In genomic region chr11:117263096-117263808, GRCm38 (mm10) we compare ENCODE assay signal across 8 mouse cellular contexts.
DNase-seq lines count a peak whose midpoint lies in the region; ATAC-seq lines count a peak whose summit lies in the region.
"Had no signal": no experiment of that assay in that cellular context is flagged by ENCODE, and none has a peak within 500 bp of the region (broad histone marks: within the 10 kb centered on the region; RNA-seq: fewer than 3 reads in every experiment).

No protein-coding gene starts in this region.

- peak overlapping the region; percentile 41 for H3K27ac ChIP-seq in embryonic facial prominence, embryonic 14.5 days (replicated peaks; ENCODE audit: low read depth, low read length)
- H3K27ac ChIP-seq in midbrain, embryonic 16.5 days (ENCODE audit: low read length) = no peak overlapping the region
- H3K27ac ChIP-seq: forebrain, embryonic 13.5 days had no signal

- H3K36me3 ChIP-seq in embryonic facial prominence, embryonic 14.5 days (ENCODE audit: control insufficient read depth, insufficient read depth, low read length) = no peaks in the 10 kb centered on the region
- no peaks in the 10 kb centered on the region for H3K36me3 ChIP-seq in midbrain, embryonic 16.5 days (ENCODE audit: control insufficient read depth, insufficient read depth, low read length)

- peaks cover 33% of the 10 kb centered on the region for H3K4me1 ChIP-seq in embryonic facial prominence, embryonic 14.5 days (ENCODE audit: control insufficient read depth, insufficient read depth, low read length)
- peaks cover 22% of the 10 kb centered on the region for H3K4me1 ChIP-seq in midbrain, embryonic 16.5 days (ENCODE audit: control insufficient read depth, insufficient read depth, low read length)

- no peaks in the 10 kb centered on the region for H3K9me3 ChIP-seq in embryonic facial prominence, embryonic 14.5 days (ENCODE audit: control insufficient read depth, low read length)
- H3K9me3 ChIP-seq in midbrain, embryonic 16.5 days (replicated peaks; ENCODE audit: control insufficient read depth, low read length, poor library complexity, severe bottlenecking) = no peaks in the 10 kb centered on the region
- H3K9me3 ChIP-seq: forebrain, embryonic 13.5 days had no signal

- H3K4me2 ChIP-seq in embryonic facial prominence, embryonic 14.5 days (ENCODE audit: low read depth, low read length) = no peak overlapping the region
- H3K4me2 ChIP-seq in midbrain, embryonic 16.5 days (ENCODE audit: low read length) = no peak overlapping the region
- H3K4me2 ChIP-seq: forebrain, embryonic 13.5 days had no signal

- H3K4me3 ChIP-seq in embryonic facial prominence, embryonic 14.5 days (ENCODE audit: low read depth, low read length) = no peak overlapping the region
- H3K4me3 ChIP-seq in midbrain, embryonic 16.5 days (ENCODE audit: low read depth, low read length) = no peak overlapping the region
- H3K4me3 ChIP-seq: forebrain, embryonic 13.5 days had no signal

- DNase-seq in retina, postnatal 1 day = peak; percentile 53
- no peak for DNase-seq in retina, embryonic 14.5 days (ENCODE audit: low spot score)
- no peak for DNase-seq in embryonic facial prominence, embryonic 14.5 days (ENCODE audit: low spot score)
- peak; percentile 76 for DNase-seq in kidney, adult 9 months
- DNase-seq in yolk sac, embryonic 10.5 days (ENCODE audit: low spot score) = peak; percentile 80
- DNase-seq in MN1 (ENCODE audit: low spot score) = no peak

- WGBS in embryonic facial prominence, embryonic 14.5 days = 48% methylated on average over 9 of the region's 9 CpGs
- 56% methylated on average over 9 of the region's 9 CpGs for WGBS in midbrain, embryonic 16.5 days

- H3K9ac ChIP-seq in embryonic facial prominence, embryonic 14.5 days (ENCODE audit: low read depth, low read length) = no peak overlapping the region
- H3K9ac ChIP-seq in midbrain, embryonic 16.5 days (ENCODE audit: low read depth, low read length) = no peak overlapping the region
- H3K9ac ChIP-seq: forebrain, embryonic 13.5 days had no signal

- H3K27me3 ChIP-seq in embryonic facial prominence, embryonic 14.5 days (replicated peaks; ENCODE audit: control insufficient read depth, insufficient read depth, low read length) = no peaks in the 10 kb centered on the region
- H3K27me3 ChIP-seq in midbrain, embryonic 16.5 days (ENCODE audit: control insufficient read depth, insufficient read depth, low read depth, low read length) = no peaks in the 10 kb centered on the region; the same call in none of the 2 replicates

- ATAC-seq in embryonic facial prominence, embryonic 14.5 days (ENCODE audit: low read depth) = no peak
- no peak for ATAC-seq in midbrain, embryonic 16.5 days
- ATAC-seq: forebrain, embryonic 13.5 days had no signal

Comparison
In these comparisons a context has a peak if more than half of its experiments do, and no peak if none do; other contexts are left out.
1. DNase-seq: peak in retina, postnatal 1 day (single experiment), kidney, adult 9 months (single experiment) and yolk sac, embryonic 10.5 days (single experiment); none in retina, embryonic 14.5 days (single experiment), embryonic facial prominence, embryonic 14.5 days (single experiment) and MN1 (single experiment).